Mouse (Mus musculus) MEL (cell line): Measurements from ENCODE around the gene Prdx1. TPM values are rescaled to one million over a fixed set of nuclear protein-coding genes. Genes with fewer than 3 reads are reported as not detected.

Source experiments
- DNase-seq: peaks from one replicate; pipeline ENCODE4 v3.0.0; 2011; ENCODE audit warnings: low read depth, low spot score
- H3K27ac ChIP-seq: 2 replicates; pipeline ENCODE4 v1.5.1; 2012; ENCODE audit warnings: low read depth, mild to moderate bottlenecking, control low read depth, low read length, moderate library complexity; ENCODE audit not compliant: control insufficient read depth
- H3K27me3 ChIP-seq, 2 experiments: fragments of 150-350 bp in 1 of 2; sonication (generic) in 1 of 2; 2 replicates each; pipeline ENCODE4 v1.6.1; 2012; ENCODE audit warnings: low read length in 2 of 2, mild to moderate bottlenecking in 2 of 2, improper control_type of control experiment in 1 of 2, moderate library complexity in 1 of 2; ENCODE audit not compliant: insufficient read depth in 2 of 2, control insufficient read depth in 1 of 2
- H3K36me3 ChIP-seq, 2 experiments: 2 replicates each; pipeline ENCODE4 v1.6.1; 2012 to 2014; ENCODE audit warnings: low read length in 2 of 2, improper control_type of control experiment in 1 of 2, inconsistent platforms in 1 of 2, mild to moderate bottlenecking in 1 of 2; ENCODE audit not compliant: insufficient read depth in 2 of 2, control insufficient read depth in 1 of 2
- H3K4me1 ChIP-seq, 2 experiments: fragments of 150-350 bp in 1 of 2; sonication (generic) in 1 of 2; 2 replicates each; pipeline ENCODE4 v1.6.1; 2012; ENCODE audit warnings: low read length in 2 of 2, improper control_type of control experiment in 1 of 2, mild to moderate bottlenecking in 1 of 2; ENCODE audit not compliant: insufficient read depth in 2 of 2, control insufficient read depth in 1 of 2
- H3K4me3 ChIP-seq, 2 experiments: fragments of 150-350 bp in 1 of 2; sonication (generic) in 1 of 2; 2 replicates each; pipeline ENCODE4 v1.5.1; 2012; ENCODE audit warnings: low read depth in 2 of 2, low read length in 2 of 2, mild to moderate bottlenecking in 2 of 2, moderate library complexity in 2 of 2, control low read depth in 1 of 2, improper control_type of control experiment in 1 of 2; ENCODE audit not compliant: control insufficient read depth in 1 of 2, insufficient read depth in 1 of 2
- H3K79me2 ChIP-seq: 2 replicates; pipeline ENCODE4 v1.6.1; 2012; ENCODE audit warnings: mild to moderate bottlenecking, low read length, moderate library complexity; ENCODE audit not compliant: control insufficient read depth, poor library complexity, insufficient read depth
- H3K9ac ChIP-seq: 2 replicates; pipeline ENCODE4 v1.6.1; 2012; ENCODE audit warnings: low read depth, mild to moderate bottlenecking, control low read depth, low read length, moderate library complexity; ENCODE audit not compliant: control insufficient read depth, poor library complexity, severe bottlenecking
- H3K9me3 ChIP-seq: fragments of 150-350 bp; sonication (generic); replicated peaks from 2 replicates; pipeline ENCODE4 v1.6.1; 2012; ENCODE audit warnings: mild to moderate bottlenecking, low read length, improper control_type of control experiment, moderate library complexity; ENCODE audit not compliant: insufficient read depth
- CHD1 ChIP-seq: IDR thresholded peaks from 2 replicates; pipeline ENCODE4 v1.6.1; 2012; ENCODE audit warnings: low read depth, mild to moderate bottlenecking, inconsistent platforms, low read length, improper control_type of control experiment
- CTCF ChIP-seq, 3 experiments: IDR thresholded peaks in 2 of 3; conservative IDR thresholded peaks in 1 of 3; 2 replicates each; pipeline ENCODE4 v1.5.1; 2011 to 2012; ENCODE audit warnings: low read length in 3 of 3, low read depth in 2 of 3, mild to moderate bottlenecking in 2 of 3, improper control_type of control experiment in 1 of 3, inconsistent platforms in 1 of 3, mixed read lengths in 1 of 3, moderate library complexity in 1 of 3; ENCODE audit not compliant: control insufficient read depth in 1 of 3, insufficient read depth in 1 of 3, poor library complexity in 1 of 3, severe bottlenecking in 1 of 3
- E2F4 ChIP-seq: IDR thresholded peaks from 2 replicates; pipeline ENCODE4 v1.6.1; 2011; ENCODE audit warnings: low read depth, low read length, improper control_type of control experiment, borderline replicate concordance
- ELF1 ChIP-seq: IDR thresholded peaks from 2 replicates; pipeline ENCODE4 v1.6.1; 2014; ENCODE audit warnings: low read depth, mild to moderate bottlenecking, inconsistent platforms, low read length, improper control_type of control experiment, moderate library complexity
- EP300 ChIP-seq, 2 experiments: IDR thresholded peaks; 2 replicates each; pipeline ENCODE4 v1.6.1; 2011; ENCODE audit warnings: improper control_type of control experiment in 2 of 2, low read length in 2 of 2, low read depth in 1 of 2, mild to moderate bottlenecking in 1 of 2
- ETS1 ChIP-seq: IDR thresholded peaks from 2 replicates; pipeline ENCODE4 v1.6.1; 2012; ENCODE audit warnings: low read depth, mild to moderate bottlenecking, inconsistent platforms, low read length, improper control_type of control experiment, moderate library complexity
- HCFC1 ChIP-seq: IDR thresholded peaks from 2 replicates; pipeline ENCODE4 v1.6.1; 2012; ENCODE audit warnings: low read depth, mild to moderate bottlenecking, inconsistent platforms, low read length, improper control_type of control experiment, moderate library complexity
- JUND ChIP-seq: IDR thresholded peaks from 2 replicates; pipeline ENCODE4 v1.6.1; 2011; ENCODE audit warnings: low read depth, mild to moderate bottlenecking, improper control_type of control experiment, low read length
- MAX ChIP-seq: IDR thresholded peaks from 2 replicates; pipeline ENCODE4 v1.6.1; 2011; ENCODE audit warnings: low read length, improper control_type of control experiment
- MYC ChIP-seq: IDR thresholded peaks from 2 replicates; pipeline ENCODE4 v1.6.1; 2011; ENCODE audit warnings: low read depth, mild to moderate bottlenecking, low read length, improper control_type of control experiment, moderate library complexity
- NELFE ChIP-seq: IDR thresholded peaks from 2 replicates; pipeline ENCODE4 v1.6.1; 2011; ENCODE audit warnings: low read depth, low read length, improper control_type of control experiment
- POLR2A ChIP-seq, 2 experiments: IDR thresholded peaks; 2 replicates each; pipeline ENCODE4 v1.6.1; 2011 to 2012; ENCODE audit warnings: low read length in 2 of 2, mild to moderate bottlenecking in 2 of 2, control low read depth in 1 of 2, improper control_type of control experiment in 1 of 2, low read depth in 1 of 2, moderate library complexity in 1 of 2; ENCODE audit not compliant: control insufficient read depth in 1 of 2, insufficient read depth in 1 of 2, poor library complexity in 1 of 2
- POLR2AphosphoS2 ChIP-seq: IDR thresholded peaks from 2 replicates; pipeline ENCODE4 v1.6.1; 2011; ENCODE audit warnings: low read length, improper control_type of control experiment
- SIN3A ChIP-seq: IDR thresholded peaks from 2 replicates; pipeline ENCODE4 v1.6.1; 2012; ENCODE audit warnings: low read length, improper control_type of control experiment, inconsistent platforms
- SMC3 ChIP-seq: IDR thresholded peaks from 2 replicates; pipeline ENCODE4 v1.6.1; 2011; ENCODE audit warnings: low read depth, low read length, improper control_type of control experiment
- ZC3H11A ChIP-seq: IDR thresholded peaks from 2 replicates; pipeline ENCODE4 v1.6.1; 2012; ENCODE audit warnings: low read depth, mild to moderate bottlenecking, inconsistent platforms, low read length, improper control_type of control experiment
- ZKSCAN1 ChIP-seq: IDR thresholded peaks from 2 replicates; pipeline ENCODE4 v1.6.1; 2012; ENCODE audit warnings: low read depth, mild to moderate bottlenecking, inconsistent platforms, low read length, improper control_type of control experiment, moderate library complexity
- ZNF384 ChIP-seq: IDR thresholded peaks from 2 replicates; pipeline ENCODE4 v1.6.1; 2012; ENCODE audit warnings: low read depth, mild to moderate bottlenecking, inconsistent platforms, low read length, improper control_type of control experiment
- polyA plus RNA-seq, 2 experiments: library from polyadenylated mRNA; stranded (reverse) in 1 of 2; unstranded in 1 of 2; fragments of >175 nt in 1 of 2; fragments of >200 nt in 1 of 2; gene quantifications; 2 replicates each; pipeline versions ENCODE4 v1.2.1 to v1.2.4; 2012; ENCODE audit warnings: low replicate concordance in 2 of 2, low read depth in 1 of 2; ENCODE audit not compliant: insufficient read length in 2 of 2, insufficient read depth in 1 of 2, missing spikeins in 1 of 2
- total RNA-seq: library from RNA; depleted of rRNA; stranded (reverse); fragments of 300-350 nt; gene quantifications from 2 replicates; pipeline ENCODE4 v1.2.3, GENCODE M21; 2012

Gene Prdx1
- total and polyA plus RNA-seq, 3 experiments, result 223 to 416 TPM; not detected in 1

- DNase-seq, result no peak
- H3K27ac ChIP-seq, result no peak overlapping the region
- peaks cover 0 to 2% of the 10 kb centered on the region in 2 experiments; a peak in 2 of 4 replicates for H3K4me1 ChIP-seq
- H3K79me2 ChIP-seq, result no peaks in the 10 kb centered on the region; the same call in 1 of the 2 replicates
- no peak overlapping the region for H3K9ac ChIP-seq
- TF ChIP-seq POLR2A (IDR thresholded peaks at IDR 0.05; ENCODE audit: control insufficient read depth in 1 of 2, insufficient read depth in 1 of 2, low read depth in 1 of 2, low read length in 2 of 2, poor library complexity in 1 of 2), result no peak
- no peak for TF ChIP-seq JUND
- H3K4me3 ChIP-seq, result no peak overlapping the region
- no peaks in the 10 kb centered on the region for H3K9me3 ChIP-seq
- no peaks in the 10 kb centered on the region for H3K27me3 ChIP-seq
- peaks cover 0 to 6% of the 10 kb centered on the region in 2 experiments; a peak in 1 of 4 replicates for H3K36me3 ChIP-seq
These were observed 40.1 kb downstream of the Prdx1 start for GRCm38 (mm10) chr4:116725444-116725843.

GRCm38 (mm10) chr4:116727401-116727800 is 42.1 kb downstream of the Prdx1 start:
- H3K27ac ChIP-seq, result no peak overlapping the region
- no peak for TF ChIP-seq SMC3
- TF ChIP-seq HCFC1, result no peak
- TF ChIP-seq ELF1, result no peak
- no peak for TF ChIP-seq MYC
- TF ChIP-seq NELFE, result no peak
- TF ChIP-seq CHD1, result no peak
- no peak for TF ChIP-seq CTCF (IDR thresholded peaks at IDR 0.05 in 2 of 3, conservative IDR thresholded peaks at IDR 0.05 in 1 of 3; ENCODE audit: control insufficient read depth in 1 of 3, insufficient read depth in 1 of 3, low read depth in 2 of 3, low read length in 3 of 3, poor library complexity in 1 of 3, severe bottlenecking in 1 of 3)
- no peak for TF ChIP-seq E2F4
- no peak for TF ChIP-seq EP300 (IDR thresholded peaks at IDR 0.05; ENCODE audit: low read depth in 1 of 2, low read length in 2 of 2)
- TF ChIP-seq ZC3H11A, result no peak
- TF ChIP-seq POLR2AphosphoS2, result no peak
- TF ChIP-seq ZKSCAN1, result no peak
- TF ChIP-seq ETS1, result no peak
- no peak for TF ChIP-seq MAX
- no peak for TF ChIP-seq JUND
- TF ChIP-seq SIN3A, result no peak
- TF ChIP-seq ZNF384, result no peak
- TF ChIP-seq, all 39 proteins: peak for 0
- no peaks in the 10 kb centered on the region for H3K9me3 ChIP-seq

More at GRCm38 (mm10) chr4:116727401-116727800, 42.1 kb downstream of the Prdx1 start:
- H3K79me2 ChIP-seq, result no peaks in the 10 kb centered on the region
- no peak for DNase-seq
- no peak overlapping the region for H3K9ac ChIP-seq
- H3K4me3 ChIP-seq, result no peak overlapping the region
- H3K36me3 ChIP-seq, result no peaks in the 10 kb centered on the region
- H3K4me1 ChIP-seq, result no peaks in the 10 kb centered on the region
- H3K27me3 ChIP-seq, result no peaks in the 10 kb centered on the region
